Mouse (Mus musculus) lung, embryonic 16.5 days (tissue): ENCODE data around the gene Rdh13. TPM values are rescaled to one million over a fixed set of nuclear protein-coding genes. Genes with fewer than 3 reads are reported as not detected.

ENCODE experiments used
- ATAC-seq: fragments of 200-750 bp; cut with Nextera tagmentation; 2 replicates; pipeline ENCODE4 v1.8.0; 2017; ENCODE audit warnings: low read depth, mild to moderate bottlenecking, moderate library complexity
- H3K27ac ChIP-seq: fragments of 300-500 bp; sonication (generic); 2 replicates; pipeline ENCODE4 v1.5.1; 2014; ENCODE audit warnings: mild to moderate bottlenecking, control low read depth, low read length
- H3K27me3 ChIP-seq: fragments of 300-500 bp; sonication (generic); 2 replicates; pipeline ENCODE4 v1.6.1; 2014; ENCODE audit warnings: low read depth, low read length, mixed read lengths; ENCODE audit not compliant: control insufficient read depth, insufficient read depth
- H3K36me3 ChIP-seq: fragments of 300-500 bp; sonication (generic); 2 replicates; pipeline ENCODE4 v1.6.1; 2014; ENCODE audit warnings: low read length; ENCODE audit not compliant: control insufficient read depth, insufficient read depth
- H3K4me1 ChIP-seq: fragments of 300-500 bp; sonication (generic); replicated peaks from 2 replicates; pipeline ENCODE4 v1.6.1; 2014; ENCODE audit warnings: low read length, mixed read lengths; ENCODE audit not compliant: control insufficient read depth, insufficient read depth
- H3K4me2 ChIP-seq: fragments of 300-500 bp; sonication (generic); 2 replicates; pipeline ENCODE4 v1.6.1; 2014; ENCODE audit warnings: low read depth, low read length, control low read depth
- H3K4me3 ChIP-seq: fragments of 300-500 bp; sonication (generic); 2 replicates; pipeline ENCODE4 v1.5.1; 2014; ENCODE audit warnings: mild to moderate bottlenecking, low read length, control low read depth
- H3K9ac ChIP-seq: fragments of 300-500 bp; sonication (generic); 2 replicates; pipeline ENCODE4 v1.6.1; 2014; ENCODE audit warnings: low read length, control low read depth
- H3K9me3 ChIP-seq: fragments of 300-500 bp; sonication (generic); 2 replicates; pipeline ENCODE4 v1.6.1; 2016; ENCODE audit warnings: low read length; ENCODE audit not compliant: control insufficient read depth
- WGBS: fragments of 180-500 bp; shearing (Covaris S2); extraction: QIAGEN DNeasy Blood & Tissue Kit; methylation state at CpG from one replicate; pipeline ENCODE4 v1.1.7; 2014; 5-methylcytosine and 5-hydroxymethylcytosine counted together
- polyA plus RNA-seq: library from polyadenylated mRNA; unstranded; fragments of >200 nt; fragmentation: Nextera tagmentation; extraction: Ambion mirVana; gene quantifications from 2 replicates; pipeline ENCODE4 v1.2.1, GENCODE M21; 2015

Rdh13 gene
- polyA plus RNA-seq, 1 experiment from 2014 or later: 19.5 TPM

DNA sequence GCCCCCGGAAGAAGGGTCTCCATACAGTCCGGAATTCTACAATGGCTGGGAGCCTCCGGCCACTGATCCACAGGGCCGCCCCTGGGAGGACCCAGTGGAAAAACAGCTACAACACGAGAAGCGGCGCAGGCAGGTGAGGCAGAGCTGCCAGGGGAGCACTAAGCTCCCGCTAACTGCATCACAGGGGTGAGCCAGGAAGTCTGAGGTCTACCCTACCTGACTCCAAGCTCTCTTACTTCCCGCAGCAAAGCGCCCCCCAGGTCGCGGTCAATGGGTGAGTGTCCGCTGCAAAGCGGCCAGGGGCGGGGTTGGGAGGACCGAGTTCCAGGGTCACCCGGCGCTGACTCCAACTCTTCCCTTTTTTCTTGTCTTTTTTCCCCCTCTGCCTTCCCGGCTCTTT lies 28.5 kb upstream of the Rdh13 start:
- Histone ChIP-seq H3K4me1 (peaks cover 16% of the 10 kb centered on the region), H3K9ac (no peak overlapping the region), H3K36me3 (no peaks in the 10 kb centered on the region; the same call in 1 of the 2 replicates), H3K9me3 (no peaks in the 10 kb centered on the region), H3K4me3 (no peak overlapping the region), H3K4me2 (no peak overlapping the region), H3K27me3 (peaks cover 13% of the 10 kb centered on the region), H3K27ac (no peak overlapping the region)
- 18% methylated on average over 18 of the region's 19 CpGs for WGBS
- no peak for ATAC-seq

DNA sequence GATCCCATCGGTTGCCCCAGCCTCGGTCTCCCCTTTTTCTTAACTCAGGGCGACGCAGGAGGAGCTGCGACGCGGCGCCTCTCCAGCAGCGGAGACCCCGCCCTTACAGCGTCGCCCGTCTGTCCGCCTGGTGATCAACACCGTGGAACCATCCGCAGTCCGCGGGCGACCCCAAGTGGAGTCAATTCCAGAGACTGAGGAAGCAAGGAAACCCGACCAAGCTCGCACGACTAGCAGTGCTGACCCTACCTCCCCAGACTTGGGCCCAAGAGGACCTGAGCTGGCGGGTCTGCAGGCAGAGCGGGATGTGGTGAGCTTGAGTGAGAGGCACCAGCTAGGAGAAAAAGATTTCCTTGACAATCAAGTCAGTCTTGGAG lies 25.7 kb upstream of the Rdh13 start:
- Histone ChIP-seq H3K4me2 (peak overlapping the region; percentile 81), H3K27ac (no peak overlapping the region), H3K9me3 (no peaks in the 10 kb centered on the region), H3K4me1 (peaks cover 10% of the 10 kb centered on the region), H3K27me3 (peaks cover 13% of the 10 kb centered on the region), H3K9ac (peak overlapping the region; percentile 59), H3K36me3 (no peaks in the 10 kb centered on the region; the same call in 1 of the 2 replicates), H3K4me3 (peak overlapping the region; percentile 49)
- 1% methylated on average over 24 of the region's 24 CpGs for WGBS
- peak; percentile 88 for ATAC-seq

DNA sequence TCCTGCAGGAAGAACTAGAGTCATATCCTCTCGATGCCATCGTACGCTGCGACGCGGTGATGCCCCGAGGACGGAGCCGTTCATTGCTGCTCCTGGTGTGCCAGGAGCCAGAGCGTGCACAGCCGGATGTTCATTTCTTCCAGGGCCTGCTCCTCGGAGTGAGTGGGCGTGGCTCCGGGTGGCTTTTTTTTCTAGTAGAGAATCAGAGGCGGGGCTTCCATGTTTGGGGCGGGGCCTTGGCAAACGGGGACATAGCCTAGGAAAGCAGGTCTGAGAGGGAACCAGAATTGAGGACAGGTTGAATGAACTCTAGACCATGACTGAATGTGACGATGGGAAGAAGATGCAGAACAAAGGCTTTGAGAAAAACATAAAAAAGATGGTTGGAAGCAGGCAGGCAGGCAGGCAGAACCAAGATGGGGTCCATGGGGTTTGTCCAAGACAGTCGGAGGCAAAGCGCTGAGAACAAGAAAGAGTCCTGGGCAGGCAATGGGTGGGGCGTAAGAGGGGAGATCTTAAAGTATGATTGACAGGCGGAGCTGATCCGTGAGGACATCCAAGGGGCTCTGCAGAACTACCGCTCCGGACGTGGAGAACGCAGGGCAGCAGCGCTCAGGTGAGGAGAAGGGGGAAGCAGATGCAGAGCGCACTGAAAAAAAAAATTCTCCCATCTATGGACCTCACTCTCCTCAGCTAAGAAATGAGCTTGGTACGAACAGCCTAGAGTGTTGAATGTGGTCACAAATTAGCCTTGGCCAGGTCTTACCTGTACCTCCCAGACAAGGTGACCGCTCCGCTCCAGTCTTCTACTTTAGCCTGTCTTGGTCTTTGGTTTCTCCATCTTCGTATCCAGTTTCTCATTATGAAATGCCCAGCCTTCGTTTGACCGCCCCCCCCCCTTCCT lies 25.1 kb upstream of the Rdh13 start:
- Histone ChIP-seq H3K9me3 (no peaks in the 10 kb centered on the region), H3K36me3 (no peaks in the 10 kb centered on the region; the same call in 1 of the 2 replicates), H3K27ac (no peak overlapping the region; the same call in 1 of the 2 replicates), H3K4me3 (peak overlapping the region; percentile 49), H3K9ac (peak overlapping the region; percentile 59), H3K27me3 (peaks cover 13% of the 10 kb centered on the region), H3K4me2 (peak overlapping the region; percentile 81), H3K4me1 (peaks cover 10% of the 10 kb centered on the region)
- peak; percentile 44 for ATAC-seq
- 3% methylated on average over 35 of the region's 35 CpGs for WGBS

DNA sequence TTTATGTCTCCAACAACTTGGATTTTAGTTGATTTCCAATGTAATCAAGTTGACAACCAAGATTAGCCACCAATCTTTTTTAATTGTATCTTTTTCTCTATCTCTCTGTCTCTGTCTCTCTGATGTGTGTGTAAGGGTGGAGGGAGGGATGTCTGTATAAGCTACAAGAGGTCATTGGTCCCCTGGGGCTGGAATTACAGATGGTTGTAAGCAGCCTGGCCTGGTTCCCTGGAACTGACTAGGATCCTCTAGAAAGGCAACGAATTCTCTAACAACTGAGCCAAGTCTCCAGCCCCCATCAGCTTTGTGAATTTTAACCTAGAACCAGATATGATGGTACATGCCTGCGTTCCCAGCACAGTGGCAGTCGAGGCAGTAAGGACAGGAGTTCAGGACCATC lies 22.4 kb upstream of the Rdh13 start:
- H3K4me2 ChIP-seq: no peak overlapping the region
- no peaks in the 10 kb centered on the region; the same call in 1 of the 2 replicates for H3K36me3 ChIP-seq
- no peak overlapping the region for H3K9ac ChIP-seq
- WGBS: 68% methylated on average over 3 of the region's 3 CpGs
- H3K27ac ChIP-seq: no peak overlapping the region
- no peaks in the 10 kb centered on the region for H3K9me3 ChIP-seq
- ATAC-seq: no peak
- peaks cover 10% of the 10 kb centered on the region for H3K4me1 ChIP-seq
- no peak overlapping the region for H3K4me3 ChIP-seq
- peaks cover 5% of the 10 kb centered on the region for H3K27me3 ChIP-seq

DNA sequence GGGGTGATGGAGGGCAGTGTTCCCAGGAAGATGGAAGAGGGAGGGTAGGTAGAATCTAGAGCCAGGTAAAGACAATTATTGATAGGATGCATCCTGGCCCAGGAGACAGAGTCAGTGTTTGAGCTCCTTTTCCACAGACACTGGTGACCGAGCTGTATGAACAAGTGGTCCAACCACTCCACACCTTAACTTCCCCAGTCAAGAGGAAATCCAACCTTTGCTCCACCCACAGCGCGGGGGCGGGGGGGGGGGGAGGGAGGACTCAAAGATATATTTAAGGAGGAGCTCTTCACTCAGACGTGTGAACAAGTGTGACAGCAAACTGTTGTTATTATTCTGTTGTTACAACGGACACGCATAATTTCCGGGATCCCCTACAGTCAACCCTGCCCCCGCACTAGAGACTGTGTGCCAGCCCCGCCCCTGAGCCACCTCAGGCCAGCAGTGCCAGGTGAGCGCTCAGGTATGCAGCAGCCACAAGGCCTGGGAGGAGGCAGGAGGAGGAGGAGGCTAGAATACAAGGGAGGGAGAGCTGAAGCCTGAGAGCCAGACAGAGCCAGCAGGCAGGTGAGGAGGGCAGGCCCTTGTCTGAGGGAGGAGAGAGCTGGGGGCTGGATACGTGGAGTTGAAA lies 18.9 kb upstream of the Rdh13 start:
- peak; percentile 90 for ATAC-seq
- H3K9me3 ChIP-seq: no peaks in the 10 kb centered on the region
- peak overlapping the region; percentile 53 for H3K4me2 ChIP-seq
- no peaks in the 10 kb centered on the region for H3K36me3 ChIP-seq
- peaks cover 6% of the 10 kb centered on the region for H3K4me1 ChIP-seq
- H3K4me3 ChIP-seq: peak overlapping the region; percentile 27
- peak overlapping the region; percentile 52 for H3K9ac ChIP-seq
- peak overlapping the region; percentile 89 for H3K27ac ChIP-seq
- no peaks in the 10 kb centered on the region for H3K27me3 ChIP-seq
- WGBS: 2% methylated on average over 12 of the region's 12 CpGs

DNA sequence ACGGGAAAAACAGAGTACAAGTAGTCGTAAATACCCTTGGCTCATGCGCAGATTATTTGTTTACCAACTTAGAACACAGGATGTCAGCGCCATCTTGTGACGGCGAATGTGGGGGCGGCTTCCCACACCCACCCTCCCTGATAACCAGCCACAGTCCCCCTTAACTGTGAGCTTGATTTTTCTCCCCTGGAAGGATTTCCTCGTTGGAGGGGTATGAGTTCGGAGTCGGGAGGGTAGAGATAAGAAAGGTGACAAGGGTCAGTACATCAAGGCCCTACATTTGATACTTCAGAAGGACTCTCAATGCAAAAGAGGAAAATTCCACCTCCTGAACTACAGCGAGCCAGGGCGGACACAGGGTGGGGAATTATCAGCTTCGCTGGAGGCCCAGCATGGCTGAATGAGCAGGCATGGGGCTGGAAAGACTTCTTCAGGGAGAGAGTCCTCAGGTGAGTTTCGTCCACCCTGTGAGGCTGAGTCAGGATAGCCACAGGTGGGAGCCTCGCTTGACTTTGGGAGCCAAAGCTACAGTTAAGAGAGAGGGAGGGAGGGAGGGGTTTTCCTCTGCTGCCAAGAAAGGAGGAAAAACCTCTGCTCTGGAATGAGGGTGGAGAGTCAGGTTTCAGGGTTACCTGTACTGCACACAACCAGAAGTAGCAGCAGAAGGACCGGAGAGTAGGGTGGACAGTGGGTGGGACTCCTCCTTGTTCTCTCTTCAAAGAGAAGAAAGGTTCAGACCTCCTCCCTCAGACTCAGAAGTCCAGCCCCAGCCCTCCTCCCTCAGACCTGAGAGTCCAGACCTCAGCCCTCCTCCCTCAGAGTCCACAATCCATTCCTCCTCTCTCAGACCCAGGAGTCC lies 15.4 kb upstream of the Rdh13 start, which contains the start of gene Eps8l1:
Eps8l1 (plus strand) TSS at position 99 of the 859 bp plus-strand sequence.
- Histone ChIP-seq H3K4me1 (peaks cover 3% of the 10 kb centered on the region; the same call in 1 of the 2 replicates), H3K27me3 (no peaks in the 10 kb centered on the region), H3K9me3 (no peaks in the 10 kb centered on the region), H3K27ac (peak within 1 kb of the TSS; percentile 77), H3K4me3 (peak within 1 kb of the TSS; percentile 34), H3K4me2 (peak within 1 kb of the TSS; percentile 12), H3K36me3 (no peaks in the 10 kb centered on the region), H3K9ac (peak within 1 kb of the TSS; percentile 21; the same call in 1 of the 2 replicates)
- 43% methylated on average over 13 of the region's 16 CpGs for WGBS
- peak; percentile 79 for ATAC-seq

DNA sequence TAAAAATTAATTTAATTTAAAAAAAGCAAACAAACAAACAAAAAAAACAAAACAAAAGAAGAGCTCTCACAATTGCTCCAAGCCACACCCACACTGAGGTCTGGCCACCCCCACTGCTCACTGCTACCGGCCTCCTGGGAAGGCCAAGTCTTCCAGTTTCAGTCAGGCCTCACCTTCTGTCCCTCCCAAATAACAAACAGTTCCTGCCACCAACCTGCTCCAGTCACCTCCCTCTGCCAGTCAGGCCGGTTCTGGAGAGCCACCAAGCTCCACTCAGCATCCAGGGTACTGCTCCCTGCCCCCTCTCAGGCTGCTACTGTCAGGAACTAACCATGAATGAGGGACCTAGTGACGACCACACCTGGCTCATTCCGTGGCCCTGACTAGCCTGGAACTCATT lies 7.2 kb upstream of the Rdh13 start:
- H3K4me3 ChIP-seq: no peak overlapping the region
- no peak overlapping the region for H3K9ac ChIP-seq
- peaks cover 9% of the 10 kb centered on the region for H3K4me1 ChIP-seq
- no peak overlapping the region for H3K4me2 ChIP-seq
- 20% methylated on average over 4 of the region's 4 CpGs for WGBS
- H3K9me3 ChIP-seq: no peaks in the 10 kb centered on the region
- H3K36me3 ChIP-seq: no peaks in the 10 kb centered on the region
- ATAC-seq: peak; percentile 91
- peak overlapping the region; percentile 83 for H3K27ac ChIP-seq
- H3K27me3 ChIP-seq: no peaks in the 10 kb centered on the region

DNA sequence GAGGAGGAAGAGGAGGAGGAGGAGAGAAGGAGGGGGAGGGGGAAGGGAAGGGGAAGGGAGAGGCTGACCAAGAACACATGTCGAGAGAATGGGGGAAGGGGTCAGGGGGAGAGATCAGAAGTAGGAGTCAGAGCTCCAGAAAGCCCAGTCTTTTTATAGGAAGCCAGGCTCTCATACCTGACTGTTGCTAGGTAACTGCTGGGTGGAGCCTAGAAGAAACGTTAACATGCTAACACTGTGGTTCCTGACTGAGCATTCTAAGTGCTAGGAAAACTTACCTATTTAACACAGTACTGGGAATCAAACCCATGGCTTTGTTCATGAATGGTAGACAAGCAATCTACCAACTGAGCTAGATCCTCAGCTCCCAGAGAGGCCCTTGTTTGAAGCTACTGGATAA lies 3.8 kb upstream of the Rdh13 start:
- H3K4me2 ChIP-seq: no peak overlapping the region
- H3K9ac ChIP-seq: no peak overlapping the region
- 5% methylated on average over 2 of the region's 2 CpGs for WGBS
- H3K27ac ChIP-seq: no peak overlapping the region
- no peak overlapping the region for H3K4me3 ChIP-seq
- H3K4me1 ChIP-seq: peaks cover 15% of the 10 kb centered on the region
- no peak for ATAC-seq
- no peaks in the 10 kb centered on the region for H3K36me3 ChIP-seq
- H3K27me3 ChIP-seq: no peaks in the 10 kb centered on the region
- H3K9me3 ChIP-seq: no peaks in the 10 kb centered on the region
